Mouse (Mus musculus): ENCODE measurements around the gene Cldn9.

The Cldn9 gene

GRCm38 (mm10) chr17:23681086-23681485, 2.7 kb downstream of the Cldn9 start:
- no peak for DNase-seq (ENCODE audit: low spot score in 2 of 2)

- DNase-seq (ENCODE audit: low spot score in 2 of 2) = no peak
These were observed 3.5 kb downstream of the Cldn9 start for GRCm38 (mm10) chr17:23680336-23680735.

DNA sequence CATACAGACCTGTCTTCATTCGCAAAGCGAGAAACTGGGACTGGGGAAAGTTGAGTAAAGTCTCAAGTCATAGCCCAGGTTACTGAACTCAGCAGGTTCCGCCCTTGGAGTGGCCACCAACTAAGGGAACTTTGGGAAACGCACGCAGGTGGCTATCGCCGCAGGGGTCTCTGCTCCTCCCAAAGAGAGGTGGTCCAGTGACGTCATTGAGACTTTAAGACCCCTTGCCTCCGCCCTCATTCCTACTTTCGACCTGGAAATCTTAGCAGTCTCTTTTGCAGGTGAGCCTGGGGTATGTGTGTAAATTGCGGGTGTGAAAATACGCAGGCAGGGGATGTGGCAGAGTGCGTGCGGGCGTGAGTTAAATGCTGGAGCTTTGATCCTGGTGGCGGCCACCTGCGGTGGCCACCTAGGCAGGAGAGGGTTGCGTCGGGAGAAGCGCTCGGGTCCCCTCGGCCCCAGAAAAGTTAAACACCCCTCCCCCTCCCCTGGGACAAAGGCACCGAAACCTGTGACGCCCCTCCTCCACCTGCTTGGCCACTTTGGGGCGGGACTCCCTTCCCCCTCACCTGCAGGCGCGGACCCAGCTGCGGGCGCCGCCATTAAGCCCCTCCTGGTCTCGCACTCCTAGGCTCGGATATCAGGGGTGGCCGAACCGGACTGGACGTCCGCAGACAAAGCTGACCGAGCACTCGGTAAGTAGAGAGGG, 4.5 kb downstream of the Cldn9 start, which contains the start of gene Cldn6:
Gene Cldn6, plus strand, starts transcription at position 123 of the 709 bp plus-strand sequence.
- no peak for DNase-seq (ENCODE audit: low spot score in 2 of 2)

DNA sequence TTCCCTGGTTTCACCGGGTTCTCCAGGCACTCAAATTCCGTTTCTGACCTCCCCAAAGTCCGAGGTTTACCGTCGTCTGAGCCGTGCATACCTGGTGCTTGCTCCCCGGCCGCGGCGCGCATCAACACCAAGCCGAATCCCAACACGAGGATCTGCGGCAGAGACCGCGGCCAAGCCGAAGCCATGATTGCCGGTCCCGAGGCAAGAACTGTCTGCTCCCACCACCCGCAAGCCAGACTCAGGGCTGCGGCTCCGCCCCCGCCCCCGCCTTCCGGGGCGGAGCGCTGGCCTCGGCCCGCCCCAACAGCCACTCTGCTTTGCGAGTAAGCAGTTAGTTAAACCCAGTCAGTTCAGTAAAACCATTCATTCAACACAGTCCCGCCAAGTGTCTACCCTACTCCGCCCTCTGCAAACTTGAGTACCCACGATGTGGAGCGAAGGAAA, 6.6 kb downstream of the Cldn9 start, which contains the start of gene Tnfrsf12a:
Gene Tnfrsf12a, minus strand, starts transcription at position 233 of the 444 bp plus-strand sequence.
- peak in 1 of 2 experiments; percentile 71 for DNase-seq (ENCODE audit: low spot score in 2 of 2)

- DNase-seq (ENCODE audit: low spot score in 2 of 2) = no peak
These were observed 7.3 kb downstream of the Cldn9 start for GRCm38 (mm10) chr17:23676473-23677031.

DNA sequence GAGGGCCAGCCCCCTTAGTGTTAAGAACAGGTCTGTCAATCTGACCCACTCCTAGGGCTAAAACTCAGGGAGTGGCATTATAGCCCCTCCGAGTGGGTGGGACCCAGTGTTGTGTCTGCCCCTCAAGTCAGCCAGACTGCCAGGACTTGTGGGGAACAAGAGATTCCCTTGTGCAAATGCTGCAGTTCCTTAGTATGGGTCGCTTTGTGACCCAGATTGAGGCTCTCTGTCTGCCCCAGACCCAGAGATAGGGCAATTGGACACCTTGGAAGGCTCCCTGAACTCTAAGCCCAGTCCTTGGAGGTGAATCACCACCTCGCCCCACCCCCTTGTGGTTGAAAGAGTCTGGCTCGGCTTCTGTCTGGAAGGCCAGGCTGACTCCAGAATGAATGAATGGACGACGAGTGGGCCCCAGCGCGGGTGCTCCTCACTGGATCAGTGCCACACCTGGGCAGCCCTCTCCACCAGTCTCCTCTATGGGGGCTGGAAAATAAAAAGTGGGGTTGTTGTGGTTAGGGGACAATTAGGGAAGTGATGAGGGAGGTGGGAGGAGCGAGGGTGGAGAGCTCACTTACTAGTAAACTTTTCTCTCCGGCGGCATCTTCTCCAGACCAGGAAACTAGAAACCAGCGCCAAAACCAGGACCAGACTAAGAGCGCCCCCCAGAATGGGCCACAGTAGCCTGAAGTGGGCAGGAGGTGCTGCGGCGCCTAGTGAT, 8.1 kb downstream of the Cldn9 start:
- no peak for DNase-seq (ENCODE audit: low spot score in 2 of 2)

DNA sequence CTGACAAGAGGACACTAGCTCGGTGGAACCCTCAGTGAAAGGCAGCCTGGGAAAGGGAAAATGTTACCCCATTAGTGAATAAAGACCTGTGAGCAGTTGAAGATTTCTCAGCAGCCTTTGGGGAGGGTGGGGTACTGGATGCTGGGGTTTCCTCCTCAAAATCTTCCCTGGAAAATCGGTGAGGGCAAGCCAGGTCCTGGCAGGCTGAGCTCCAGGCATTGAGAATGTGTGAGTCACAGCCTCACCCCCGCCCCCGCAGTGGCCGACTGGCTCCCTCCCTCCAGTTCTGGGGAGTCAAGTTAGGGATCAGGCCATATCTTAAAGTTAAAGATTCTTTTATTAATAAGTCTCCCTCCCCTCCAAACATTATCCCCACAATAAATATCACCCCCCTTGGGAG, 8.7 kb downstream of the Cldn9 start:
- DNase-seq (ENCODE audit: low spot score in 2 of 2) = no peak

DNA sequence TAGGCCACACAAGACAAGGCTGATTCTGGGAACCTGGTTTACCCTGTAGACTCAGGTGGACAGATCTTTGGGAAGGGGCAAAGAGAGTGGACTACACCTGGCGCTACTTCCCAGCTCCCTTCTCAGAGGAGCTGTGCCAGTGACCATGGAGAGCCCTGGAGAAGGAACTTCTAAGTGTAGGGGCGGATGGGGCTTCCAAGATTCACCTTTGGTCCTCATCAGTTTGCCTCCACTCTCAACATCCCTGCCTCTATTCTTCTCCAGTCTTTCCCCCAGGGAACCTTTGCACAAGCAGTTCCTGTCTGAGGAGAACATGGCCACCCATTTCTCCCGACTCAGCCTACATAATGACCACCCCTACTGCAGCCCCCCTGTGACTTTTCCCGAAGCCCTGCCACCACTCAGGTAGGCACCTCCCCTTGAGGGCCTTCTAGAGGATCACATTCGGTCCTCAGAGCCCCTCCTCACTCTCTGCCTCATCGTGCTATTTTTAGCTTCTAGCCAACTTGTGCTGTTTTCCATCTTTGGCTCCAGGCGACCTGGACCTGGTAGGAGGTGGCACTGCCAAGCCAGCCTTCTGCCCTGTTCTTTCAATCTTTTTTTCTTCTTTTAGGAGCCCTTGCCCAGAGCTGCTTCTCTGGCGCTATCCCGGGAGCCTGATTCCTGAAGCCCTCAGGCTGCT, 9.4 kb downstream of the Cldn9 start:
- DNase-seq (ENCODE audit: low spot score in 2 of 2) = no peak

DNA sequence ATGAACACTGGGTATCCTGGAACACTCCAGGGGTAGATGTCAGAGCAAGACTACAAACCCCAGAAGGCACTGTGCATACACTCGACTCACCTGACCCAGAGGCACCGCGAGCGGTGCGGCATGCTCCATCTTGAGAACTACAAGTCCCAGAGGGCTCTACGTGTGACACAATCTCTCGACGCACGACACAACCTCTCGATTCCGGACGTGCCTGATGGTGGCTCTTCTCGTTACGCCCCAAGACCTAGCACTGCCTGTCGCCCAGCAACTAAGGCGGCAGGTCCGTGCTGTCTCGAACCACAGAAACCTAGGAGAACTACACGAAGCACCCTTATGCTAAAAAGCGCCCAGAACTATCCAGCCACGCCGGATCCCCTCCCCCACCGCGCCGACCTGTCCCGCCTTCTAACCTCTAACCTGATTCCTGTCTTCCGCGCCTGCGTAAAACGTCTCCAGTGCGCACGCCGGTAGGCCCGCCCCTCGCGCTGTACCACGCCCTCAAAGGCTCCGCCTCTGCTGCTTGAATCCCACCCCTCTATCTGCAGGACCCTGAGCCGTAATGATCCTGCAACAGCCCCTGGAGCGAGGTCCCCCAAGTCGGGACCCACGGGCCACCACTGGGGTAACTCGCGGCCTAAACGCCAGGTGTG, 10.3 kb downstream of the Cldn9 start, which contains the start of the genes Hcfc1r1 and Thoc6:
Gene Hcfc1r1, plus strand, starts transcription at position 173 of the 650 bp plus-strand sequence.
Gene Thoc6, minus strand, starts transcription at position 459 of the 650 bp plus-strand sequence.
- DNase-seq (ENCODE audit: low spot score in 2 of 2) = peak; percentile 78 to 86

DNA sequence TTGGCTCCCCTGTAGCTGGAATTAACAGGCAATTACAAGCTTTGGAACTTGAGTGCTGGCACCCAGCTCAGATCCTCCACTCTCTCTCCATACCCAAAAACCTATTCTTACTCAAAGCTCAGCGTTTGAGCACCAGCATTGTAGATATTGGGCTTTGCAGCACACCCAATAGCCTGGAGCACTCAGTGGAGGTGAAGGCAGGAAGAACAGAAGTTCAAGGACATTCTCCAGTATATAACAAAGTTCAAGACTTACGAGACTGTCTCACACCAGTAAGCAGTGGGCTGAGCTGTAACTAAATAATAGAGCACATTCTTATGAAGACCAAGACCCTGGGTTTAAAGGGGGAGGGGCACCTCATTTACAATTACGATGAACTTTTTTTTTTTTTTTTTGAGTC, 11.1 kb downstream of the Cldn9 start:
- DNase-seq (ENCODE audit: low spot score in 2 of 2) = no peak

DNA sequence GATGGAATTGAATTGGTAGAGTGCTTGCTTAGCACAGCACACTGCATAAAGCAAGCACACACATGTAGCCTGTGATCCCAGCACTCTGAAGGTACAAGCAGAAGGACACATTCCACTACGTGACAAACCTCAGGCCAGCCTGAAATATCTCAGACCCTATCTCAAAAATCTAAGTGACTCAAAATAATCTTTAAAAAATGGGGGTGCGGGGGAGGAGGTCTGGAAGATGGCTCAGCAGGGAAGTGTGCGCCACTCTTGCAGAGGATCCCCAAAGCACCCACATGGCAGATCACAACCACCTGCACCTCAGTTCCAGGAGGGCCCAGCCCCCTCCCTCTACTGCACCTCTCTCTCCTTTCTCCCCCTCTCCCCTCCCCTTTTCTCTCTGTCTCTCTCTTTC, 12.3 kb downstream of the Cldn9 start:
- DNase-seq (ENCODE audit: low spot score in 2 of 2) = no peak

GRCm38 (mm10) chr17:23670516-23671074, 13.2 kb downstream of the Cldn9 start:
- DNase-seq (ENCODE audit: low spot score in 2 of 2) = no peak

DNA sequence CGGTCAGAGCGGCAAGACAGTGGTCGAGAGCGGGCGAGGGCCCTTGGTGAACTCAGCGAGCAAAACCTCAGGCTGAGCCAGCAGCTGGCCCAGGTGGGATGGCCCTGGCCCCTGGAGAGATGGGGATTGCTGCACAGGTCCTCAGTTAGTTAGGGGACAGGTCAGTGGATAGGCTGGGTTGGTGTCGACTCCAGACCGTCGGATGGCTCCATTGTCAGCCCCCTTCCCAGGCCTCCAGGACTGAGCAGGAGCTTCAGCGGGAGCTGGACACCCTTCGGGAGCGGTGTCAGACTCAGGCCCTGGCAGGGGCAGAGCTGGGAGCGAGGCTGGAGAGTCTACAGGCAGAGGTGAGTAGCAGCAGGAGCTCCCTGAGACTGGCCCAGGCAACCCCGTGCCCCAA, 18.3 kb downstream of the Cldn9 start:
- DNase-seq (ENCODE audit: low spot score in 2 of 2) = no peak

DNA sequence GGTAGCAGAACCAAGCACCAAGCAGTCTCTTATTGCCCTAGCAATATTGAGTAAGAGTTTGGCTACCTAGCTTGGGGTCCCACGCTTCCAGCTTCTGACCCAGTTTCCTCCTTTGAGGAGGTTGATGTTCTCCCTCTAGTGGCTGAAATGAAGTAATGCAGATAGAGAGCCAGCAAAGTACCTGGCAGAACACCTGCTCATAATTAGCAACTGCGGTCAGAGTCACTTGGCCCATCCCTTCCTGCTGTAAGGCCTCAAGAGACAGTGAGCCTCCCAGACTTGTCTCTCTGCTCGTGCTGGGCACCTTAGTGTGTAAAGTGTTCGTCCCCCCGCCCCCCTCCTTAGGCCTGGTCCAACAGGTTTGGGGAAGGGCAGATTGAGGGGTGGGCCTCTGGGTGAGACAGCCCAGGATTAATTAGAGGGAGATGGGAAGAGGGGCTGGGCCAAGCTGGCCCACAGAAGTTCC, 19.2 kb downstream of the Cldn9 start:
- no peak for DNase-seq (ENCODE audit: low spot score in 2 of 2)

GRCm38 (mm10) chr17:23661526-23661925, 22.3 kb downstream of the Cldn9 start:
- DNase-seq (ENCODE audit: low spot score in 2 of 2) = no peak

DNA sequence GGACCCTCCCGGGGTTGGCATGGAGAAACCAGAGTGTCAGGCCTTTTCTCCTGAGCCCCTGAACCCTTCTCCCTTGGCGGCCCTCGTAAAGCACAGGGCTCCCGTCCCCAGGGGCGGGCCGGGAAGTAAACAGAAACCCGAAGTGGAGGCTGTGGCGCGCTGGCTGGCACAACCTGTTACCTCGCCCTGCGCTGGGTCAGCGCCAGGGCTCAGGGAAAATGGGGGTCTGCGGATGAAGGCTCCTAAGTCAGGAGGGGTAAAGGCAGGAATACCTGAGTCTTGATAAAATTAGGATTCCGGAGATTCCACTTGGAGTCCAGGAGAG, 23.0 kb downstream of the Cldn9 start:
- no peak for DNase-seq (ENCODE audit: low spot score in 2 of 2)

GRCm38 (mm10) chr17:23660117-23660875, 23.5 kb downstream of the Cldn9 start, which contains the start of gene Bicdl2:
Bicdl2 (plus strand) TSS chr17:23660506.
- no peak for DNase-seq (ENCODE audit: low spot score in 2 of 2)

- DNase-seq (ENCODE audit: low spot score in 2 of 2) = no peak
These were observed 25.4 kb downstream of the Cldn9 start for GRCm38 (mm10) chr17:23658450-23658849.

DNA sequence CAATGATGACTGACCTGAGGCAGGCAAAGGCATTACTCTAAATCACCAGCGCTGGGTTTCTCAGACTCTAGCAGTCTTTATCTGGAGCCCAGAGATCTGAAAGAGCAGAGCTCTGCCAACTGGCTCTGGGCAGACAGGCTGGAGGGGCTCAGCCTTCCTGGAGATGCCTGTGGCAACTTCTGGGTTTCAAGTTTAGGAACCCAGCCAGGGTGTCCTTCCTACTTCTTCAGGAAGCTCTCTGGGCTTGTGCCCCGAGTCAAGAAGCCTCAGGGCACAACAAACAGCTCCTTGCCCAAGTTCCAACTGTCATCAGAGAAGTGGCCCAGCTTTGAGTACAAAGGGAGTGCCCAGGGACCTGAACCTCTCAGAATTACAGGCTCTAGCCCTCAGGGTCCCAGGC, 29.4 kb downstream of the Cldn9 start:
- DNase-seq (ENCODE audit: low spot score in 2 of 2) = no peak

DNA sequence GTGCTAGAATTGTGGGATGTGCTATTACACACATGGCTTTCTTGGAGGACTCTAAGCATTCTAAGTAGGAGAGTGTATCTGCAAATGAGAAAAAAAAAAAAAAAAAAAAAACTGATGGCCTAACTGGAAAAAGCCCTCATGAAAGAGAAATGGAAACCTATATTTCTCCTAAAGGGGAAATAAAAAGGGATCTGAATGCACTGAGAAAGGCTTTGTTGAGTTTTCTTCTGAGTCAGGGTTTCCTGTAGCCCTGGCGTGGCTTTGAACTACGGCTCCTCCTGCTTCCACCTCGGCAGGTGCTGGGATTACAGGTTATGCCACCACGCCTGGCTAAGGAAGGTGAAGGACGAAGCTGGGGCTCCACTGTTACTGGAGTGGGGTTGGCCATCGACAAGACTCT, 29.8 kb downstream of the Cldn9 start:
- DNase-seq (ENCODE audit: low spot score in 2 of 2) = no peak

Data from cerebellum, postnatal 4 days (tissue).